Mouse (Mus musculus): ENCODE data around the gene Slc22a3. TPM values are rescaled to one million over a fixed set of nuclear protein-coding genes. Genes with fewer than 3 reads are reported as not detected.

The Slc22a3 gene
- 1 to 10 TPM; 5.2 to 5.3 TPM for total RNA-seq (2021)
- long read RNA-seq, experiment 1, partial matches to known transcripts, result 0 of 2 reads
- long read RNA-seq, experiment 1, other reads (novel, unspliced or antisense), result 1 of 2 reads
- long read RNA-seq, experiment 2, transcript Slc22a3-201 (11 exons, 3,504 nt), result major isoform, 5 of 8 reads
- long read RNA-seq, experiment 2, partial matches to known transcripts, result 2 of 8 reads
- long read RNA-seq, experiment 2, other reads (novel, unspliced or antisense), result 1 of 8 reads

DNA sequence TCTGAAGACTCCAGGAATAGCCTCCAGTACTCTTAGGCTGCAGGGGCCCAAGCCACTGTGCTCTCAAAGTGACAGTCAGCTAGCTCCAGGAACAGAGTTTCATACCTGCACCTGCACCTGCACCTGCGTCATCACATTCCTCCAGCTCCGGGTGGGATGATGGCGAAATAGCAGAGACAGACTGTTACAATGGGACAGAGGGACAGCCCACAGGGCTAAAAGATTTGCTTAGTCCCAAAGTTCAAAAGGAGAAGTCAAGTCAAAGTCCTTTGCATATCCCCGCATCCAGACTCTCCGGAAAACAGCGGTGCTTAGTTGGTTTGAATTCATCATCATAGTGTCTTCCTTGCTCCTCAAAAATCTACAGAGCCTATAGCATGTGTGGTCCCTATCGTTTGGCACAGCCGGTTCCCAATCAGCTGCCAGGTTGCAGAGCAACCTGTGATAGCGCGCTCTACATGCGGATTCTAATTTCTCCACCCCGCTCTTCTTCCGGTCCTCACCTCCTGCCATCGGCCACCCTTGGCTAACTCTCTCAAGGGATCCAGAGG is at the start of gene Slc22a3:
Gene Slc22a3, minus strand, starts transcription at position 51 of the 551 bp plus-strand sequence.
- intact Hi-C loops (cut with DNase I), result no loop called here

GRCm38 (mm10) chr17:12534353-12535145 is 27.0 kb upstream of the Slc22a3 start:
- peak; percentile 49 to 74 for DNase-seq (ENCODE audit: low spot score in 2 of 2)
- intact Hi-C loops (cut with DNase I), result loop anchor here (2.0 to 10.0 kb wide), 3 partner anchors 122 to 280 kb away; no protein-coding TSS in a partner anchor

More for the DNA sequence above, at the start of gene Slc22a3:
- DNase-seq (ENCODE audit: low spot score in 2 of 2), result no peak

DNA sequence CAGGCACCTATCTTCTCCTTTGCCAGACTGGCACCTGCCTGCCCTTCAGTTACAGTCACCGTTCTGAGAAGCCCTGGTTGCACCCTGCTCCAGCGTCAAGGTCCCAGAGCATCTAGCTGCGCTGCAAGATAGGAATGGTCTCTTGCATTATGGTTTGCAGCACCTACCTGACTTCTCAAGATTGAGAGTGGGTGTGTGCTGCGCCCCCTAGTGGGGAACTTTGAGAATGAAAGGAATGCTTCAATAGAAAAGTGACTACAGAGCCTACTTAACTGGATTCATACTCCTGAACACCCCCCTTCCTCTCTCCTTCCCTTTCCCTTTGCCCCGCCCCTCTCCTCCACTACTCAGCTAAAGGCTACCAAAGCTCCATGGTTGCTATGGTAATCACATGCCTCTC is 24.6 kb upstream of the Slc22a3 start:
- intact Hi-C loops (cut with DNase I), result loop anchor here (5.0 to 10.0 kb wide), 2 partner anchors 120 to 283 kb away; no protein-coding TSS in a partner anchor
- DNase-seq (ENCODE audit: low spot score in 2 of 2), result peak; percentile 47 to 59

- no peak for DNase-seq (ENCODE audit: low spot score in 2 of 2)
These were observed 22.6 kb upstream of the Slc22a3 start for GRCm38 (mm10) chr17:12530081-12530480.

GRCm38 (mm10) chr17:12529384-12529985 is 22.0 kb upstream of the Slc22a3 start:
- intact Hi-C loops (cut with DNase I), result no loop called here
- DNase-seq (ENCODE audit: low spot score in 2 of 2), result no peak

More at GRCm38 (mm10) chr17:12530081-12530480, 22.6 kb upstream of the Slc22a3 start:
- intact Hi-C loops (cut with DNase I), result loop anchor here (5.0 to 10.0 kb wide), 2 partner anchors 118 to 285 kb away; no protein-coding TSS in a partner anchor

- DNase-seq (ENCODE audit: low spot score in 2 of 2), result peak in 1 of 2 experiments; percentile 31
- intact Hi-C loops (cut with DNase I), result no loop called here
These were observed 11.6 kb upstream of the Slc22a3 start for GRCm38 (mm10) chr17:12519089-12519488.

- intact Hi-C loops (cut with DNase I), result no loop called here
- DNase-seq (ENCODE audit: low spot score in 2 of 2), result no peak
These were observed 10.7 kb upstream of the Slc22a3 start for GRCm38 (mm10) chr17:12518194-12518593.

DNA sequence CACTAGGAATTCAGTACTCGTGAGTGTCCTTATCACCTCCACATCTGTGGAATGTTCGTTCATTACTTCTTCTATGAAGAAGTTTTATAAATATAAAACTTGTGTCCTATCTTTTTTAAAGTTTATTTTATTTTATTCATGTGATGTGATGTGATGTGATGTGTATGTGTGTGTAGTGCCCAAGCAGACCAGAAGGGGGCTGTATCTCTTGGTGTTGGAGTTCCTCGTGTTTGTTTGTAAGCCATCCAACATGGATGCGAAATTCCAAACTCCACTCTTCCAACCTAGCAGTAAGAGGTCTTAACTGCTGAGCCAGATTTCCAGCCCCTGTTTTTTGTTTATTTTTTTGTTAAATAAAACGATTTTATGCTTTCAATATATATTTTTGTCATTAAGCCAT is 6.5 kb upstream of the Slc22a3 start:
- intact Hi-C loops (cut with DNase I), result no loop called here
- DNase-seq (ENCODE audit: low spot score in 2 of 2), result no peak

- peak in 1 of 2 experiments; percentile 49 for DNase-seq (ENCODE audit: low spot score in 2 of 2)
- intact Hi-C loops (cut with DNase I), result no loop called here
These were observed 5.8 kb upstream of the Slc22a3 start for GRCm38 (mm10) chr17:12513107-12513923.

GRCm38 (mm10) chr17:12511193-12511592 is 3.7 kb upstream of the Slc22a3 start:
- intact Hi-C loops (cut with DNase I), result no loop called here
- no peak for DNase-seq (ENCODE audit: low spot score in 2 of 2)

GRCm38 (mm10) chr17:12508376-12508775 is 872 bp upstream of the Slc22a3 start:
- intact Hi-C loops (cut with DNase I), result no loop called here
- no peak for DNase-seq (ENCODE audit: low spot score in 2 of 2)

DNA sequence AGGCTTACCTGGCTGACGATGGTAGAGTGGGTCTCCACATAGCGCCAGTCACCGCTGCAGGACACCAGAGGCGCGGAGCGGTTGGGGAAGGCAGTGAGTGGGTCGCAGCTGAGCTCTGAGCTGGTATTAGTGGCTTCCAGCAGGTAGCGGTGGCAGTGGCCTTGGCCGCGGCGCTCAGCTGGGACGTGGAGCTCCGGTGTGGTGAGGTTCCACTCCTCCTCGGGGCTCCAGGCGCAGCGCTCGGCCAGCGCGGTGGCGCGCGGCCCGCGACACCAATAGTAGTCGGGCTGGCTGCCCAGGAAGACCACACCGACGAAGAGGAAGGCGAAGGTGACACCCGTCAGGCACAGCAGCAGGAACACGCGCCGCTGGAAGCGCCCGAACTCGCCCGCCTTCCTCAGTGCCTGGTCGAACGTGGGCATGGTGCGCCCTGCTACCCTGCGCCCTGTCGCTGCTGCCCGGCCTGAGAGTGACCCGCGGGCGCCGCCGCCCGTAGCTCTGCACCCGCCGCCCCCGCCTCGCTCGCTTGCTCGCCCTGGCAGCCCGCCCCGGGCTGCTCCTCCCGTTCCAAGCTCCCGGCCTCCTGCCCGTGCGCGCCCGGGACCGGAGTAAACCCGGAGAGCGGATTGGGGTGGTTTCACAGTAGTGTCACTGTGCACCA is 471 bp downstream of the Slc22a3 start:
- intact Hi-C loops (cut with DNase I), result no loop called here
- peak in 1 of 2 experiments; percentile 12 for DNase-seq (ENCODE audit: low spot score in 2 of 2)

GRCm38 (mm10) chr17:12505708-12506107 is 1.8 kb downstream of the Slc22a3 start:
- DNase-seq (ENCODE audit: low spot score in 2 of 2), result no peak
- intact Hi-C loops (cut with DNase I), result no loop called here

DNA sequence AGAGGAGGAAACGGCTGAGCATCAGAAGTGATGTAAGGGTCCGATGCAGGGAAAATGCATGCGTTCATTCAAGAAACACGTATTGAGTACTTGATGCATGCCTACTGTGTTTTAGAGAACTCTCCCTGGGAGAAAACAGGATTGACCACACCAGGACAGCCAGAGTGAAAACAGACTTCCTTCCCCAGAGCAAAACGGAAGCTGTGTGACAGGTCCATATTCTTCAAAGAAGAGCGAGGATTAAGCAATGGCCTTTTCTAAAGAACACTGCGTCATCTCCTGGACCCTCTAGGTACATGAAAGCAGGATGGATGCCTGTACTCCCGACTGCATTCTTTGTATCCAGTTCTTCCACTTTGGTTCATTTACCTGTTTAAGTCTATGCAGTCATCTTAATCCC is 8.1 kb downstream of the Slc22a3 start:
- no peak for DNase-seq (ENCODE audit: low spot score in 2 of 2)
- intact Hi-C loops (cut with DNase I), result no loop called here

DNA sequence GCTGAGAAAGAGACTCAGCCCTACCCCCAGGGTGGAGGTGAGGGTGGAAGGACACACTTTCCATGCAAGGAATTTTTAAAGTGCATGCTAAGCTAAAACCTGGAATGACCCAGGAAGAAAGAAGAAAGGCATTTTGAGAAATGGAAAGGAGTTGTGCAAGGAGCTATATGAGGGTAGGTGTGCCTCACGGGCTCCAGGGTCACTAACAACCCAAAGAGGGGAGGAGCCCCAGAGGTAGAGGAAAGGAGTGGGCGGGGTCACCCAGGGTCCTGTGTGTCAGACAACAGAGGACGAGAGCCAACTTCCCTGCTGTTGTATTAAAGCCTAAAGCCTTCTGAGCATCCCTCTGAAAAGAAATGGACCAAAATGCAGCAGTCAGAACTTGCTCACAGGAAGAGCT is 11.9 kb downstream of the Slc22a3 start:
- no peak for DNase-seq (ENCODE audit: low spot score in 2 of 2)
- intact Hi-C loops (cut with DNase I), result no loop called here

GRCm38 (mm10) chr17:12491591-12491990 is 15.9 kb downstream of the Slc22a3 start:
- intact Hi-C loops (cut with DNase I), result no loop called here
- no peak for DNase-seq (ENCODE audit: low spot score in 2 of 2)

- intact Hi-C loops (cut with DNase I), result no loop called here
- peak in 1 of 2 experiments; percentile 38 for DNase-seq (ENCODE audit: low spot score in 2 of 2)
These were observed 17.6 kb downstream of the Slc22a3 start for GRCm38 (mm10) chr17:12489888-12490287.

- intact Hi-C loops (cut with DNase I), result no loop called here
- no peak for DNase-seq (ENCODE audit: low spot score in 2 of 2)
These were observed 21.8 kb downstream of the Slc22a3 start for GRCm38 (mm10) chr17:12485657-12486056.

All from left cerebral cortex, postnatal 14 days (tissue).